Mouse (Mus musculus): ENCODE results near the gene Syt14.

- no peak for TF ChIP-seq POLR2A (IDR thresholded peaks at IDR 0.05; ENCODE audit: control insufficient read depth, low read depth, low read length)
- no peak for TF ChIP-seq CTCF (IDR thresholded peaks at IDR 0.05; ENCODE audit: control insufficient read depth, insufficient read depth, insufficient replicate concordance, low read depth, low read length)
Measured at GRCm38 (mm10) chr1:192901516-192901915, 134.1 kb downstream of the Syt14 start.

All from testis, adult 2 months (tissue).